17 mouse cellular contexts compared by ENCODE assay signal in the genomic region with DNA sequence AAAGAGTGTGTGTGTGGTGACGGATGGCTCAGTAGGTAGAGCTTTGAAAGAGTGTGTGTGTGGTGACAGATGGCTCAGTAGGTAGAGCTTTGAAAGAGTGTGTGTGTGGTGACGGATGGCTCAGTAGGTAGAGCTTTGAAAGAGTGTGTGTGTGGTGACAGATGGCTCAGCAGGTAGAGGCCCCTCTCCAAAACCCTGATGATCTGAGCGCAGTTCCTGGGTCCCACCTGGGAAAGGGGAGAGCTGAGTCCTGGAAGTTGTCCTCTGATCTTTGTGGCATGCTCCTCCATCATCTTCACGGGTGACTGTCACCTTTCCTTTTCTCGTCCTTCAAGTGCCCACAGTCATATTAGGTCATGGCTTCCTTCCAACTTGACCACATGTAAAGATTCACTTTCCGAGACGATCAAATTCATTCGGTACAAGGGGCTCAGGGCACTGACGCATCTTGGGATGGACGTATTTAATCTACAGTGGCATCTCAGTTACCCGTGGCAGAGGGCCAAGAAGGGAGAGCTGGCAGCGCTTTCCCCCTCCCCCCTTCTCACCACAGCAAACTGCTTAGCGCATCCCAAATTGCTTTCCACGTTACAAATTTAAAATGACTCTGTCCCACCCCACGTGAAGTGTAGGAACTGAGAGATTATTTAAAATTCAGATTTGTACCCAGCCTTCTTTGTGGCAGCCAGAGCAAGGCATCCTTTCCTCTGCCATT.
DNase-seq lines count a peak whose midpoint lies in the region; ATAC-seq lines count a peak whose summit lies in the region.
"Had no signal": no experiment of that assay in that cellular context is flagged by ENCODE, and none has a peak within 500 bp of the region (broad histone marks: within the 10 kb centered on the region; RNA-seq: fewer than 3 reads in every experiment).

No protein-coding gene starts in this region.

- peak overlapping the region; percentile 64 for H3K27ac ChIP-seq in forebrain, embryonic 15.5 days (replicated peaks)
- H3K27ac ChIP-seq in forebrain, embryonic 10.5 days = no peak overlapping the region
- no peak overlapping the region for H3K27ac ChIP-seq in midbrain, embryonic 13.5 days
- H3K27ac ChIP-seq in midbrain, embryonic 10.5 days (replicated peaks) = no peak overlapping the region
- no peak overlapping the region for H3K27ac ChIP-seq in hindbrain, embryonic 16.5 days (ENCODE audit: low read depth, low read length)
- H3K27ac ChIP-seq: heart, embryonic 15.5 days; kidney, embryonic 15.5 days; layer of hippocampus, adult 2 months; left cerebral cortex, adult 2 months; limb, embryonic 15.5 days had no signal

- no peaks in the 10 kb centered on the region for H3K36me3 ChIP-seq in forebrain, embryonic 15.5 days
- no peaks in the 10 kb centered on the region for H3K36me3 ChIP-seq in forebrain, embryonic 10.5 days (replicated peaks)
- H3K36me3 ChIP-seq in midbrain, embryonic 13.5 days = no peaks in the 10 kb centered on the region
- H3K36me3 ChIP-seq in midbrain, embryonic 10.5 days = no peaks in the 10 kb centered on the region
- H3K36me3 ChIP-seq in hindbrain, embryonic 16.5 days (ENCODE audit: control insufficient read depth, insufficient read depth, low read length) = no peaks in the 10 kb centered on the region
- H3K36me3 ChIP-seq: heart, embryonic 15.5 days; kidney, embryonic 15.5 days; limb, embryonic 15.5 days had no signal

- H3K9me3 ChIP-seq in forebrain, embryonic 15.5 days = no peaks in the 10 kb centered on the region
- no peaks in the 10 kb centered on the region for H3K9me3 ChIP-seq in forebrain, embryonic 10.5 days
- H3K9me3 ChIP-seq in midbrain, embryonic 13.5 days = no peaks in the 10 kb centered on the region
- H3K9me3 ChIP-seq in midbrain, embryonic 10.5 days (replicated peaks) = no peaks in the 10 kb centered on the region
- H3K9me3 ChIP-seq in hindbrain, embryonic 16.5 days (ENCODE audit: control insufficient read depth, low read length) = no peaks in the 10 kb centered on the region
- H3K9me3 ChIP-seq: heart, embryonic 15.5 days; kidney, embryonic 15.5 days; limb, embryonic 15.5 days had no signal

- H3K27me3 ChIP-seq in forebrain, embryonic 15.5 days = no peaks in the 10 kb centered on the region
- H3K27me3 ChIP-seq in forebrain, embryonic 10.5 days (ENCODE audit: poor library complexity, severe bottlenecking) = no peaks in the 10 kb centered on the region
- H3K27me3 ChIP-seq in midbrain, embryonic 13.5 days = no peaks in the 10 kb centered on the region
- no peaks in the 10 kb centered on the region for H3K27me3 ChIP-seq in midbrain, embryonic 10.5 days (ENCODE audit: low read depth, poor library complexity, severe bottlenecking)
- H3K27me3 ChIP-seq in hindbrain, embryonic 16.5 days (replicated peaks; ENCODE audit: control insufficient read depth, insufficient read depth, low read length) = no peaks in the 10 kb centered on the region
- H3K27me3 ChIP-seq: heart, embryonic 15.5 days; kidney, embryonic 15.5 days; limb, embryonic 15.5 days had no signal

- H3K4me3 ChIP-seq in forebrain, embryonic 15.5 days = no peak overlapping the region
- H3K4me3 ChIP-seq in forebrain, embryonic 10.5 days = no peak overlapping the region
- no peak overlapping the region for H3K4me3 ChIP-seq in midbrain, embryonic 13.5 days (replicated peaks)
- H3K4me3 ChIP-seq in midbrain, embryonic 10.5 days = no peak overlapping the region
- H3K4me3 ChIP-seq in hindbrain, embryonic 16.5 days (ENCODE audit: low read length) = no peak overlapping the region
- H3K4me3 ChIP-seq: heart, embryonic 15.5 days; kidney, embryonic 15.5 days; layer of hippocampus, adult 2 months; left cerebral cortex, adult 2 months; limb, embryonic 15.5 days had no signal

- WGBS in forebrain, embryonic 15.5 days = 44% methylated on average over 15 of the region's 15 CpGs
- WGBS in forebrain, embryonic 10.5 days = 90% methylated on average over 15 of the region's 15 CpGs
- WGBS in midbrain, embryonic 13.5 days = 59% methylated on average over 15 of the region's 15 CpGs
- WGBS in midbrain, embryonic 10.5 days = 87% methylated on average over 15 of the region's 15 CpGs
- 43% methylated on average over 15 of the region's 15 CpGs for WGBS in hindbrain, embryonic 16.5 days

- peak; percentile 82 for ATAC-seq in forebrain, embryonic 15.5 days (replicated peaks)
- 0 out of 2 replicates have a peak, but pooled peaks have one; percentile 37 for ATAC-seq in midbrain, embryonic 13.5 days
- ATAC-seq in hindbrain, embryonic 16.5 days = peak; percentile 56; the same call in 1 of the 2 replicates
- ATAC-seq: inflammation-experienced regulatory T-cells, adult 6 months; liver, postnatal 0 days had no signal

- H3K4me2 ChIP-seq in forebrain, embryonic 15.5 days (replicated peaks) = 0 out of 2 replicates have a peak overlapping the region, but pooled peaks have one; percentile 0
- H3K4me2 ChIP-seq in midbrain, embryonic 13.5 days (replicated peaks) = no peak overlapping the region
- H3K4me2 ChIP-seq in hindbrain, embryonic 16.5 days (ENCODE audit: low read length) = peak overlapping the region; percentile 16
- H3K4me2 ChIP-seq: heart, embryonic 15.5 days; kidney, embryonic 15.5 days; limb, embryonic 15.5 days had no signal

- DNase-seq in forebrain, embryonic 10.5 days (ENCODE audit: extremely low spot score, low spot score) = no peak
- DNase-seq in midbrain, embryonic 10.5 days (ENCODE audit: low spot score) = no peak
- peak; percentile 10 for DNase-seq in Muller cell, postnatal 12 days (ENCODE audit: inconsistent ontology term)
- no peak for DNase-seq in yolk sac, embryonic 10.5 days (ENCODE audit: low spot score)
- DNase-seq: adrenal gland, adult 2 months; cerebellum, adult 8-10 months; embryo, embryonic 11 days; liver, postnatal 0 days had no signal

- H3K9ac ChIP-seq in forebrain, embryonic 15.5 days (replicated peaks) = no peak overlapping the region
- no peak overlapping the region for H3K9ac ChIP-seq in midbrain, embryonic 13.5 days (replicated peaks)
- H3K9ac ChIP-seq in hindbrain, embryonic 16.5 days (ENCODE audit: low read depth, low read length) = no peak overlapping the region
- H3K9ac ChIP-seq: heart, embryonic 15.5 days; kidney, embryonic 15.5 days; limb, embryonic 15.5 days; liver, postnatal 0 days had no signal

- peaks cover 14% of the 10 kb centered on the region for H3K4me1 ChIP-seq in forebrain, embryonic 15.5 days
- no peaks in the 10 kb centered on the region; the same call in 1 of the 2 replicates for H3K4me1 ChIP-seq in forebrain, embryonic 10.5 days
- peaks cover 7% of the 10 kb centered on the region; the same call in 1 of the 2 replicates for H3K4me1 ChIP-seq in midbrain, embryonic 13.5 days (replicated peaks)
- no peaks in the 10 kb centered on the region for H3K4me1 ChIP-seq in midbrain, embryonic 10.5 days
- H3K4me1 ChIP-seq in hindbrain, embryonic 16.5 days (ENCODE audit: control insufficient read depth, insufficient read depth, low read depth, low read length) = peaks cover 7% of the 10 kb centered on the region
- H3K4me1 ChIP-seq: heart, embryonic 15.5 days; kidney, embryonic 15.5 days; limb, embryonic 15.5 days had no signal
